Mouse (Mus musculus): ENCODE measurements around the gene Itpr2. TPM values are rescaled to one million over a fixed set of nuclear protein-coding genes. Genes with fewer than 3 reads are reported as not detected.

The Itpr2 gene
- polyA plus RNA-seq, 1 experiment from 2014 or later, result 19.4 TPM

GRCm38 (mm10) chr6:146302574-146303130 lies 199.4 kb downstream of the Itpr2 start:
- Histone ChIP-seq H3K4me3 (no peak overlapping the region), H3K4me1 (0 out of 2 replicates have a peak, but pooled peaks cover 5% of the 10 kb centered on the region), H3K36me3 (no peaks in the 10 kb centered on the region; the same call in 1 of the 2 replicates), H3K27me3 (ENCODE audit: insufficient read depth, poor library complexity, severe bottlenecking) (no peaks in the 10 kb centered on the region), H3K9me3 (no peaks in the 10 kb centered on the region), H3K27ac (no peak overlapping the region)
- WGBS, result 83% methylated on average over 8 of the region's 8 CpGs
- DNase-seq (ENCODE audit: low spot score), result no peak

- Histone ChIP-seq H3K4me3 (no peak overlapping the region), H3K9me3 (no peaks in the 10 kb centered on the region), H3K4me1 (0 out of 2 replicates have a peak, but pooled peaks cover 5% of the 10 kb centered on the region), H3K36me3 (no peaks in the 10 kb centered on the region; the same call in 1 of the 2 replicates), H3K27ac (no peak overlapping the region), H3K27me3 (ENCODE audit: insufficient read depth, poor library complexity, severe bottlenecking) (no peaks in the 10 kb centered on the region)
- DNase-seq (ENCODE audit: low spot score), result no peak
- 82% methylated on average over 3 of the region's 3 CpGs for WGBS
These were observed 199.9 kb downstream of the Itpr2 start for GRCm38 (mm10) chr6:146302101-146302500.

- DNase-seq (ENCODE audit: low spot score), result no peak
- H3K27me3 ChIP-seq (ENCODE audit: insufficient read depth, poor library complexity, severe bottlenecking), result no peaks in the 10 kb centered on the region
- H3K4me3 ChIP-seq, result no peak overlapping the region
- H3K27ac ChIP-seq, result no peak overlapping the region
- H3K9me3 ChIP-seq, result no peaks in the 10 kb centered on the region
- 0 out of 2 replicates have a peak, but pooled peaks cover 5% of the 10 kb centered on the region for H3K4me1 ChIP-seq
- H3K36me3 ChIP-seq, result no peaks in the 10 kb centered on the region; the same call in 1 of the 2 replicates
These were observed 201.1 kb downstream of the Itpr2 start for GRCm38 (mm10) chr6:146300961-146301360.

GRCm38 (mm10) chr6:146298712-146299111 lies 203.3 kb downstream of the Itpr2 start:
- Histone ChIP-seq H3K9me3 (no peaks in the 10 kb centered on the region), H3K4me3 (no peak overlapping the region), H3K36me3 (peaks cover 3% of the 10 kb centered on the region; the same call in 1 of the 2 replicates), H3K4me1 (0 out of 2 replicates have a peak, but pooled peaks cover 5% of the 10 kb centered on the region), H3K27ac (no peak overlapping the region), H3K27me3 (ENCODE audit: insufficient read depth, poor library complexity, severe bottlenecking) (no peaks in the 10 kb centered on the region)
- DNase-seq (ENCODE audit: low spot score), result no peak

- no peak overlapping the region for H3K27ac ChIP-seq
- WGBS, result 89% methylated on average over 10 of the region's 10 CpGs
- H3K4me1 ChIP-seq, result no peaks in the 10 kb centered on the region
- DNase-seq (ENCODE audit: low spot score), result no peak
- no peak overlapping the region for H3K4me3 ChIP-seq
- H3K9me3 ChIP-seq, result no peaks in the 10 kb centered on the region
- H3K36me3 ChIP-seq, result peaks cover 23% of the 10 kb centered on the region; the same call in 1 of the 2 replicates
- H3K27me3 ChIP-seq (ENCODE audit: insufficient read depth, poor library complexity, severe bottlenecking), result no peaks in the 10 kb centered on the region
These were observed 211.0 kb downstream of the Itpr2 start for GRCm38 (mm10) chr6:146291036-146291435.

GRCm38 (mm10) chr6:146289801-146290200 lies 212.2 kb downstream of the Itpr2 start:
- 83% methylated on average over 10 of the region's 10 CpGs for WGBS
- Histone ChIP-seq H3K27ac (no peak overlapping the region), H3K36me3 (peaks cover 28% of the 10 kb centered on the region; the same call in 1 of the 2 replicates), H3K4me1 (peaks cover 3% of the 10 kb centered on the region; the same call in 1 of the 2 replicates), H3K4me3 (no peak overlapping the region), H3K9me3 (no peaks in the 10 kb centered on the region), H3K27me3 (ENCODE audit: insufficient read depth, poor library complexity, severe bottlenecking) (no peaks in the 10 kb centered on the region)
- DNase-seq (ENCODE audit: low spot score), result no peak

GRCm38 (mm10) chr6:146288266-146288665 lies 213.8 kb downstream of the Itpr2 start:
- DNase-seq (ENCODE audit: low spot score), result peak; percentile 58
- Histone ChIP-seq H3K4me3 (no peak overlapping the region), H3K4me1 (peaks cover 15% of the 10 kb centered on the region; the same call in 1 of the 2 replicates), H3K36me3 (peaks cover 24% of the 10 kb centered on the region; the same call in 1 of the 2 replicates), H3K27me3 (ENCODE audit: insufficient read depth, poor library complexity, severe bottlenecking) (no peaks in the 10 kb centered on the region), H3K9me3 (no peaks in the 10 kb centered on the region), H3K27ac (no peak overlapping the region)
- WGBS, result 86% methylated on average over 5 of the region's 5 CpGs

- H3K4me1 ChIP-seq, result peaks cover 21% of the 10 kb centered on the region; the same call in 1 of the 2 replicates
- no peaks in the 10 kb centered on the region for H3K27me3 ChIP-seq (ENCODE audit: insufficient read depth, poor library complexity, severe bottlenecking)
- H3K27ac ChIP-seq, result no peak overlapping the region
- peak; percentile 68 for DNase-seq (ENCODE audit: low spot score)
- H3K4me3 ChIP-seq, result no peak overlapping the region
- 81% methylated on average over 11 of the region's 11 CpGs for WGBS
- H3K9me3 ChIP-seq, result no peaks in the 10 kb centered on the region
- H3K36me3 ChIP-seq, result peaks cover 23% of the 10 kb centered on the region; the same call in 1 of the 2 replicates
These were observed 217.0 kb downstream of the Itpr2 start for GRCm38 (mm10) chr6:146284921-146285565.

GRCm38 (mm10) chr6:146283981-146284380 lies 218.0 kb downstream of the Itpr2 start:
- H3K27me3 ChIP-seq (ENCODE audit: insufficient read depth, poor library complexity, severe bottlenecking), result no peaks in the 10 kb centered on the region
- no peak overlapping the region for H3K27ac ChIP-seq
- WGBS, result 76% methylated on average over 7 of the region's 7 CpGs
- no peaks in the 10 kb centered on the region for H3K9me3 ChIP-seq
- H3K36me3 ChIP-seq, result peaks cover 17% of the 10 kb centered on the region; the same call in 1 of the 2 replicates
- H3K4me3 ChIP-seq, result no peak overlapping the region
- peaks cover 21% of the 10 kb centered on the region; the same call in 1 of the 2 replicates for H3K4me1 ChIP-seq
- DNase-seq (ENCODE audit: low spot score), result peak; percentile 10

GRCm38 (mm10) chr6:146282061-146282659 lies 219.9 kb downstream of the Itpr2 start:
- peaks cover 7% of the 10 kb centered on the region; the same call in 1 of the 2 replicates for H3K36me3 ChIP-seq
- no peaks in the 10 kb centered on the region for H3K9me3 ChIP-seq
- H3K27ac ChIP-seq, result no peak overlapping the region
- no peak overlapping the region for H3K4me3 ChIP-seq
- peak; percentile 33 for DNase-seq (ENCODE audit: low spot score)
- peaks cover 21% of the 10 kb centered on the region; the same call in 1 of the 2 replicates for H3K4me1 ChIP-seq
- WGBS, result 79% methylated on average over 7 of the region's 7 CpGs
- no peaks in the 10 kb centered on the region for H3K27me3 ChIP-seq (ENCODE audit: insufficient read depth, poor library complexity, severe bottlenecking)

GRCm38 (mm10) chr6:146281176-146281899 lies 220.7 kb downstream of the Itpr2 start:
- peaks cover 21% of the 10 kb centered on the region; the same call in 1 of the 2 replicates for H3K4me1 ChIP-seq
- no peak overlapping the region for H3K4me3 ChIP-seq
- peak; percentile 45 for DNase-seq (ENCODE audit: low spot score)
- peaks cover 7% of the 10 kb centered on the region; the same call in 1 of the 2 replicates for H3K36me3 ChIP-seq
- H3K27ac ChIP-seq, result no peak overlapping the region
- 91% methylated on average over 24 of the region's 24 CpGs for WGBS
- H3K9me3 ChIP-seq, result no peaks in the 10 kb centered on the region
- H3K27me3 ChIP-seq (ENCODE audit: insufficient read depth, poor library complexity, severe bottlenecking), result no peaks in the 10 kb centered on the region

GRCm38 (mm10) chr6:146273256-146273655 lies 228.8 kb downstream of the Itpr2 start:
- Histone ChIP-seq H3K27ac (no peak overlapping the region), H3K27me3 (ENCODE audit: insufficient read depth, poor library complexity, severe bottlenecking) (no peaks in the 10 kb centered on the region), H3K4me1 (peaks cover 4% of the 10 kb centered on the region), H3K36me3 (0 out of 2 replicates have a peak, but pooled peaks cover 3% of the 10 kb centered on the region), H3K4me3 (no peak overlapping the region), H3K9me3 (no peaks in the 10 kb centered on the region)
- WGBS, result 92% methylated on average over 5 of the region's 5 CpGs
- no peak for DNase-seq (ENCODE audit: low spot score)
